Mouse (Mus musculus): ENCODE results near the gene Ing1.
"Not testable (repeated sequence)": the region's sequence is repeated elsewhere in the genome, so short reads cannot be mapped to it uniquely, and the experiment has no call there.

Ing1 gene

DNA sequence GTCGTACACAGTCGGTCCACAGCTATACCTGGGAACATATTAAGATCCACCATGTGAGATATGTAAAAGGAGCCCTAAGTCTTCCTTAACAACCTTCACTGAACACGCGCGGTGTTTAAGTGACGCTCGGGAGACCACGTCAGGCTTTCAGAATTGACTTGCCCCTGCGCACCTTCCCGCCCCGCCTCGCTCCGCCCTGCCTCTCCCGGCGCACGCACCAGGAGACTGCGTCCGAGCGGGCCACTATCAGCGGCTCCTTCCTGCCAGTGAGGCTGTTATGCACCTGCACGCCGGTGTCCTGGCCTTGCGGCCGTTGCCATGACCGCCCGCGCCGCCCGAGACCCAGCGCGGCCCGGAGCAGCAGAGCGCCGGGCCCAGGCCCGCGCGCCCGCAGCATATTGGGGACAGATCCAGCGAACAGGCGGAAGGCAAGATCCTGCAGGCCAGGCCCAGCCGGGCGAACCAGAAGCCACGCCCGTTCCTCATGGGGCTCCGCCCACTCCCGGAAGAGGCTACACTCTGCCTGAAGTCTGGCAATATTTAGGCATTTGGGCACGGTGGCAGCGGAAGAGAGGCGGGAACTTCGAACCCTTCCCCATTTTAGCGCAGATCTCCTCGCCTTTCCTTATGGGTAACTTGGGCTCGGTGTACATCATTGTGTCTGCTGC lies 5.0 kb upstream of the Ing1 start, which contains the start of gene Cars2:
Gene Cars2, minus strand, starts transcription at position 503 of the 668 bp plus-strand sequence.
- DNase-seq (ENCODE audit: low spot score): peak; percentile 88

DNA sequence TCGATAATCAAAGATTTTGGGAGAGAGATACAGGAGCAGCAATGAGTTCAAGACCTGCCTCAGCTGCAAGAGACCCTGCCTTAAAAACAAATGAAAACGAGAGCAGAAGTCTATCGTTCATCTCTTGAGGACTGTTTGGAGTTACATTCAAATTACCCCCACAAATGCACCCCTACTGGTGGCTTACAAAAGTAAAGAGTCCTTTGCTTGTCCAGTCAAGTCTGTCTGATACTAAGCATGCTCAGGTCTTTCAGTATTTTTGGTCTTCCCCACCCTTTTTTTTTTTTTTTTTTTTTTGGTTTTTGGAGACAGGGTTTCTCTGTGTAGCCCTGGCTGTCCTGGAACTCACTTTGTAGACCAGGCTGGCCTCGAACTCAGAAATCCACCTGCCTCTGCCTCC lies 3.9 kb upstream of the Ing1 start:
- DNase-seq (ENCODE audit: low spot score): peak; percentile 15

GRCm38 (mm10) chr8:11552390-11552789 lies 3.0 kb upstream of the Ing1 start:
- DNase-seq (ENCODE audit: low spot score): no peak

DNA sequence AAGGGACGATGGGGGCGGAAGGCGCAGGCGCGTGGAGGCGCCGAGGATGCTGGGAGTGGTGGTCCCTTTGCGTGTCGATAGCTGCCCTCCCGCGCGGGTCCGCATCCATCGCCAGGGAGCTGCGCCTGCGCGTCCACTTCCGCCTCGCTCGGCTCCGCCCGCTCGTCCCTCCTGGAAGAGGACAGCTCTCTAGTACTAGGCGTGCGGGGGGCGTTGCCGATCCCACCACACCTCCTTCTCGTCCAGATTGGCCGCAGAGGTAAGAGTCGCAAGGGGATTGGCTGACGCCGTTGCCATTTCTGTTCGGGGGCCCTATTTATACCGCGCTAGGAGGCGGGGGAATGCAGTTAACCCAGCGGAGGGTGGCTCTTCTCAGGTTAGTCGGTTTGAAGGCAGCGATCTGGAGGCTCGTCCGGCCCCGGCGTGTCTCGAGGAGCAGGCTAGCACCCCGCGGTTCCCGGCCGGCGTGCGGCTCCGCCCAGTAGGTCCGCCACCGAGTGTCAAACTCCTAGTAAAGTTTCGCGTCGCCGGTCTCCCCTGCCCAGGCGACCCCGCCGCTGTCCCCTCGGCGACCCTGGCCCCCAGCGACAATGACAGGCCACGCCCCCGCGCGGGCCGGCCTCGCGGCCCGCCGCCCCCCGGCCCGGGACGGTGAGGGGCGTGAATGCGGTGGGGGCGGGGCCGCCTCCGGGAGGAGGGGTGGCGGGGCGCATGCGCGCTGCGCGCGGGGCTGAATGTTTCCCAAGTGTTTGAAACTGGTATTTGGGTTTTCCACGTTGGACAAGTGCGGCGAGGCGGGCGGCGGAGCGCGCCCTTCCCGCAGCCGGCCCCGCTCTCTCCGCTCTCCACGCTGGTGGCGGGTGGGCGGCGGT lies 585 bp downstream of the Ing1 start:
- DNase-seq (ENCODE audit: low spot score): peak; percentile 100

GRCm38 (mm10) chr8:11556691-11557423 lies 1.5 kb downstream of the Ing1 start:
- DNase-seq (ENCODE audit: low spot score): peak; percentile 39

- DNase-seq (ENCODE audit: low spot score): no peak
Observed at GRCm38 (mm10) chr8:11557424-11557767, 2.0 kb downstream of the Ing1 start.

DNA sequence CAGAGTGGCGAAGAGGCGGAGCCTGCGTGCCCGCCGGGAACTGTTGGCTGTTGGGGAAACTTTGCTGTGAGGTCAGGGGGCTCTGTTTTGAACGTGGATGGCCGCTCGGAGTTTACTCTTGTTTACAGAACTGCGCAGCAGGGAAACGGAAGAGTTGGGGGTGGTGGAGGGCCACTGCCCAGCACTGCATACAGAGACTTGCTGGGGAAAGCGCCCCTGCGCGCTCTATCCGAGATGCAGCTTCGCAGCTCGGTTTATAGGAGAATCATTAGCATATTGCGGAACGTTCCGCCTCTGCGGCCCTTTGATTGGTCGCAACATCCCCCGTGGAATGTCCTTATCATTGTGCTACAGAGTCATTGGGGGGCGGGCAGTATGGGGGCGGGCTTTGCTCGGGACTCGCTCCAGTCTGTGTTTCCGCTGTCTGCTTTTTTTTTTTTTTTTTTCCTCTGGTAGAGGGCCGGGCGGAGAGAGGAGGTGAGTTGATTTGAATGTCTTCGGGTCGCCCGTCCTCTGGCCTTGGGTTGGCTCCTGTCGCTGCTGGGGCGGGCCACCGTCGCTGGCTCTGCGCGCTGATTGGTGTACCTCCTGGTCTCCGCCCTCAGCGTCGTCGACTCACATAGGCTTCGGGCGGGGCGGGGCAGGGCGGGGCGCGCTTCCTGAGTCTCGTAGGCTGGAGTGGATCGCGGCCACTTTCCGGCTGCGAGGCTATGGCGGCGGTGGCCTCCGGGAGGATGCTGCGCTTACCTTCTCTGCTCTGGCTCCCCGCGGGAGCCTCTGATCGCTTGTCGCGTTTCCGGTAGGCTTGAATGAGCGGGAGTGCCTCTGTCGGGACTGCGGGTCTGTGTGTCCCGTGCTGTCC lies 2.6 kb downstream of the Ing1 start:
- DNase-seq (ENCODE audit: low spot score): peak; percentile 98

- DNase-seq (ENCODE audit: low spot score): no peak
Observed at GRCm38 (mm10) chr8:11559511-11559910, 4.1 kb downstream of the Ing1 start.

DNA sequence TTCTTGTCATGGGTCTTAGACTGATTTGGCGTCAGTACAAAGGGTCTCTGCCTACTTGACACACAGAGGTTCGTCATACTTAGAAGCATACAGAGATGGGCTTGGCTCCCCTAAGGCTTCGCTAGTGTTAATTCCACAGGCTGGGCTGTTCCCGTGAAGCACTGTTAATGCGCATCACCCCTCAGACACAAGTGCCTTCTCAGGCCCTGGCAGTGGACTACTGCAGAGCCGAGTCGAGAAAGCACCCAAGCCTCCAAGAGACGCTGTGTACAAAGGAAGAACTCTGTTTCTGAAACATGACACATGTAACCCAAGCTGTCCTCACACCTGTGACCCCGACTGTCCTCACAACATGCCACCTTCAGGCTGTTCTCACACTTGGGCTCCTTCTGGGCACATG lies 4.8 kb downstream of the Ing1 start:
- no peak for DNase-seq (ENCODE audit: low spot score)

- no peak for DNase-seq (ENCODE audit: low spot score)
Observed at GRCm38 (mm10) chr8:11564236-11564635, 8.9 kb downstream of the Ing1 start.

GRCm38 (mm10) chr8:11564721-11565120 lies 9.3 kb downstream of the Ing1 start:
- DNase-seq (ENCODE audit: low spot score): no peak

GRCm38 (mm10) chr8:11568193-11568592 lies 12.8 kb downstream of the Ing1 start:
- DNase-seq (ENCODE audit: low spot score): not testable (repeated sequence)

GRCm38 (mm10) chr8:11569260-11570097 lies 14.1 kb downstream of the Ing1 start:
- no peak for DNase-seq (ENCODE audit: low spot score)

DNA sequence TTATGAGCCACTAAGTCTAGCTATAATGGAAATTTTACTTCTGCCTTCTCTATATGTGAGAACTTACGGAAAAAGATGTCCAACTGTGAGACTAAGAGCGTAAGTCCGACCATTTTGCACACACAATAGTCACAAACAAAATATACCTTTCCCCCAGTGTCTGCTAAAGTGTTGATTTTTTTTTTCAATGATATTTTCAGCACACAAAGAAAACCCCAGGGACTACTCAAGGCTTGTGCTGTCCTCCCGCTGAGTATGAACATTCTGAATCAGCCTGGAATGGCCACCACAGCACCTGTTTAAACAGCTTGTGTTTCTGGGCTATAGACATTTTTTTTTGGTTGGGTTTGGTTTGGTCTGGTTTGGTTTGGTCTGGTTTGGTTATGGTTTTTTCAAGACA lies 15.4 kb downstream of the Ing1 start:
- DNase-seq (ENCODE audit: low spot score): no peak

- no peak for DNase-seq (ENCODE audit: low spot score)
Observed at GRCm38 (mm10) chr8:11571950-11572349, 16.6 kb downstream of the Ing1 start.

- DNase-seq (ENCODE audit: low spot score): no peak
Observed at GRCm38 (mm10) chr8:11572428-11572827, 17.1 kb downstream of the Ing1 start.

DNA sequence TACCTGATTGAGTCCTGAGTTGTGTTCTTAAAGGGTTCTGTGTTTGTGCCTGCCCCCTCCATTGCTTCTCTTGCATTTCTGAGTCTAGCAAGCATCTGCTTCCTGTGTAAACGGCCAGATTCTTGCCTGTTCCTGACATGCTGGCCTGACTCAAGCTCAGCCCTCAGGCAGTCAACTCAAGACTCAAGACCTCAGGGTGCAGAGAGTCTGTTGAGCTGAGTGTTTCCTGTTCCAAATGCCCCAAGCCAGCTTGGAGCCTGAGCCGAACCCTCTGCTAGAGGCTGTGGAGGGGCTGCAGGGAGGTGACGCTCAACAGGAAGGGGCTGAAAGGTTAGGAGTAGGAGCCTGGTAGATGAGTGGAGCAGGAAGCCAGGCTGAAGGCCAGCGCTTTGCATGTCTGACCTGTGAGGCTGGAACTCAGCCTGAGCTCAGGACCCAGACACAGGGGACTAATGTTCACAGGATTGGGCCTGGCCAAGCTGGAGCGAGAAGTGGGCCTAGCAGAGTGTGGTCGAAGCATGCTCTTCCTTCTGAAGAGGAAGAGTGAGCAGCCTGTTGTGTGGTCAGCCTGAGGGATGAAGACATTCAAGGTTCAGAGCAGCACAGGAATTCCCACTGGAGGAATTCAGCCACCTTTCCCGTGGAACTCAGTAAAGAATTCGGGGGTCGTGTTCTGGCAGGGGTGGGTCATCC lies 19.7 kb downstream of the Ing1 start:
- DNase-seq (ENCODE audit: low spot score): no peak

- no peak for DNase-seq (ENCODE audit: low spot score)
Observed at GRCm38 (mm10) chr8:11575604-11576384, 20.4 kb downstream of the Ing1 start.
